Mouse (Mus musculus) midbrain, embryonic 12.5 days (tissue): ENCODE measurements around the gene Trp53inp2. TPM values are rescaled to one million over a fixed set of nuclear protein-coding genes. Genes with fewer than 3 reads are reported as not detected.

Experiments used
- ATAC-seq: fragments of 200-750 bp; cut with Nextera tagmentation; 2 replicates; pipeline ENCODE4 v1.8.0; 2017; ENCODE audit warnings: low read depth, moderate TSS enrichment, moderate library complexity; ENCODE audit not compliant: low FRiP score
- H3K27ac ChIP-seq: fragments of 300-500 bp; sonication (generic); replicated peaks from 2 replicates; pipeline ENCODE4 v1.5.1; 2016; ENCODE audit warnings: mild to moderate bottlenecking
- H3K27me3 ChIP-seq: fragments of 300-500 bp; sonication (generic); 2 replicates; pipeline ENCODE4 v1.6.1; 2016; ENCODE audit warnings: mild to moderate bottlenecking
- H3K36me3 ChIP-seq: fragments of 300-500 bp; sonication (generic); 2 replicates; pipeline ENCODE4 v1.6.1; 2016
- H3K4me1 ChIP-seq: fragments of 300-500 bp; sonication (generic); 2 replicates; pipeline ENCODE4 v1.6.1; 2016
- H3K4me2 ChIP-seq: fragments of 300-500 bp; sonication (generic); replicated peaks from 2 replicates; pipeline ENCODE4 v1.6.1; 2016; ENCODE audit warnings: mild to moderate bottlenecking, moderate library complexity
- H3K4me3 ChIP-seq: fragments of 300-500 bp; sonication (generic); 2 replicates; pipeline ENCODE4 v1.5.1; 2016; ENCODE audit warnings: mild to moderate bottlenecking
- H3K9ac ChIP-seq: fragments of 300-500 bp; sonication (generic); replicated peaks from 2 replicates; pipeline ENCODE4 v1.6.1; 2016; ENCODE audit warnings: mild to moderate bottlenecking, moderate library complexity
- H3K9me3 ChIP-seq: fragments of 300-500 bp; sonication (generic); 2 replicates; pipeline ENCODE4 v1.6.1; 2016; ENCODE audit warnings: mild to moderate bottlenecking
- WGBS: fragments of 180-500 bp; shearing (Covaris S2); methylation state at CpG from one replicate; pipeline ENCODE4 v1.1.7; 2016; 5-methylcytosine and 5-hydroxymethylcytosine counted together
- polyA plus RNA-seq: library from polyadenylated mRNA; unstranded; fragments of >200 nt; fragmentation: Nextera tagmentation; extraction: Ambion mirVana; gene quantifications from 2 replicates; pipeline ENCODE4 v1.2.1, GENCODE M21; 2016

The Trp53inp2 gene
- polyA plus RNA-seq, 1 experiment from 2014 or later, result 103 TPM

- no peak for ATAC-seq
- Histone ChIP-seq H3K36me3 (no peaks in the 10 kb centered on the region), H3K9me3 (no peaks in the 10 kb centered on the region), H3K4me2 (no peak overlapping the region), H3K4me3 (no peak overlapping the region), H3K4me1 (no peaks in the 10 kb centered on the region), H3K27ac (no peak overlapping the region), H3K27me3 (no peaks in the 10 kb centered on the region), H3K9ac (no peak overlapping the region)
- 74% methylated on average over 7 of the region's 7 CpGs for WGBS
These were observed 11.5 kb upstream of the Trp53inp2 start for GRCm38 (mm10) chr2:155369333-155369883.

- Histone ChIP-seq H3K27ac (no peak overlapping the region), H3K36me3 (no peaks in the 10 kb centered on the region), H3K4me3 (no peak overlapping the region), H3K4me2 (no peak overlapping the region), H3K9me3 (no peaks in the 10 kb centered on the region), H3K27me3 (no peaks in the 10 kb centered on the region), H3K4me1 (no peaks in the 10 kb centered on the region), H3K9ac (no peak overlapping the region)
- WGBS, result 73% methylated on average over 4 of the region's 4 CpGs
- no peak for ATAC-seq
These were observed 8.4 kb upstream of the Trp53inp2 start for GRCm38 (mm10) chr2:155372451-155372850.

- Histone ChIP-seq H3K27ac (no peak overlapping the region), H3K4me3 (no peak overlapping the region), H3K36me3 (no peaks in the 10 kb centered on the region), H3K4me2 (no peak overlapping the region), H3K9ac (no peak overlapping the region), H3K4me1 (no peaks in the 10 kb centered on the region), H3K9me3 (no peaks in the 10 kb centered on the region), H3K27me3 (no peaks in the 10 kb centered on the region)
- ATAC-seq, result no peak
- WGBS, result 81% methylated on average over 1 of the region's 1 CpGs
These were observed 7.6 kb upstream of the Trp53inp2 start for GRCm38 (mm10) chr2:155373302-155373701.

GRCm38 (mm10) chr2:155373886-155374285 is 7.0 kb upstream of the Trp53inp2 start:
- no peak overlapping the region for H3K4me2 ChIP-seq
- H3K4me3 ChIP-seq, result no peak overlapping the region
- H3K27ac ChIP-seq, result no peak overlapping the region
- H3K4me1 ChIP-seq, result no peaks in the 10 kb centered on the region
- H3K36me3 ChIP-seq, result no peaks in the 10 kb centered on the region
- no peak overlapping the region for H3K9ac ChIP-seq
- WGBS, result 73% methylated on average over 1 of the region's 1 CpGs
- no peak for ATAC-seq
- H3K9me3 ChIP-seq, result no peaks in the 10 kb centered on the region
- H3K27me3 ChIP-seq, result no peaks in the 10 kb centered on the region

GRCm38 (mm10) chr2:155374521-155374920 is 6.3 kb upstream of the Trp53inp2 start:
- H3K4me2 ChIP-seq, result no peak overlapping the region
- no peak overlapping the region for H3K4me3 ChIP-seq
- no peak overlapping the region for H3K27ac ChIP-seq
- peaks cover 6% of the 10 kb centered on the region for H3K27me3 ChIP-seq
- ATAC-seq, result no peak
- H3K4me1 ChIP-seq, result no peaks in the 10 kb centered on the region
- no peaks in the 10 kb centered on the region for H3K9me3 ChIP-seq
- no peak overlapping the region for H3K9ac ChIP-seq
- no peaks in the 10 kb centered on the region for H3K36me3 ChIP-seq

GRCm38 (mm10) chr2:155376191-155376590 is 4.7 kb upstream of the Trp53inp2 start:
- peaks cover 20% of the 10 kb centered on the region for H3K27me3 ChIP-seq
- no peak overlapping the region for H3K27ac ChIP-seq
- H3K4me3 ChIP-seq, result no peak overlapping the region
- no peak for ATAC-seq
- H3K4me2 ChIP-seq, result no peak overlapping the region
- H3K36me3 ChIP-seq, result no peaks in the 10 kb centered on the region
- peaks cover 6% of the 10 kb centered on the region for H3K4me1 ChIP-seq
- WGBS, result 79% methylated on average over 10 of the region's 10 CpGs
- H3K9ac ChIP-seq, result no peak overlapping the region
- no peaks in the 10 kb centered on the region for H3K9me3 ChIP-seq

GRCm38 (mm10) chr2:155381060-155381437 is 190 bp downstream of the Trp53inp2 start:
- peaks cover 20% of the 10 kb centered on the region for H3K27me3 ChIP-seq
- H3K27ac ChIP-seq, result peak overlapping the region; percentile 97
- peaks cover 10% of the 10 kb centered on the region; the same call in 1 of the 2 replicates for H3K36me3 ChIP-seq
- peak overlapping the region; percentile 86 for H3K9ac ChIP-seq
- no peaks in the 10 kb centered on the region for H3K9me3 ChIP-seq
- peak overlapping the region; percentile 58 for H3K4me2 ChIP-seq
- 1% methylated on average over 11 of the region's 11 CpGs for WGBS
- peaks cover 36% of the 10 kb centered on the region for H3K4me1 ChIP-seq
- ATAC-seq, result no peak
- peak overlapping the region; percentile 76 for H3K4me3 ChIP-seq

GRCm38 (mm10) chr2:155381643-155382331 is 928 bp downstream of the Trp53inp2 start:
- under 1% methylated on average over 67 of the region's 68 CpGs for WGBS

GRCm38 (mm10) chr2:155382332-155382700 is 1.5 kb downstream of the Trp53inp2 start:
- Histone ChIP-seq H3K4me3 (peak overlapping the region; percentile 76), H3K4me2 (peak overlapping the region; percentile 58), H3K9ac (peak overlapping the region; percentile 86), H3K27me3 (peaks cover 20% of the 10 kb centered on the region), H3K36me3 (peaks cover 21% of the 10 kb centered on the region), H3K27ac (peak overlapping the region; percentile 97), H3K4me1 (peaks cover 45% of the 10 kb centered on the region), H3K9me3 (no peaks in the 10 kb centered on the region)
- 16% methylated on average over 6 of the region's 6 CpGs for WGBS
- peak; percentile 24 for ATAC-seq

More at GRCm38 (mm10) chr2:155381643-155382331, 928 bp downstream of the Trp53inp2 start:
- ATAC-seq, result peak; percentile 92
- peaks cover 44% of the 10 kb centered on the region for H3K4me1 ChIP-seq
- H3K4me3 ChIP-seq, result peak overlapping the region; percentile 76
- H3K27ac ChIP-seq, result peak overlapping the region; percentile 97
- H3K36me3 ChIP-seq, result peaks cover 16% of the 10 kb centered on the region
- H3K27me3 ChIP-seq, result peaks cover 20% of the 10 kb centered on the region
- H3K4me2 ChIP-seq, result peak overlapping the region; percentile 58
- H3K9ac ChIP-seq, result peak overlapping the region; percentile 86
- H3K9me3 ChIP-seq, result no peaks in the 10 kb centered on the region

- H3K27me3 ChIP-seq, result peaks cover 20% of the 10 kb centered on the region
- H3K36me3 ChIP-seq, result peaks cover 27% of the 10 kb centered on the region
- H3K4me3 ChIP-seq, result peak overlapping the region; percentile 76
- H3K9me3 ChIP-seq, result no peaks in the 10 kb centered on the region
- no peak for ATAC-seq
- H3K9ac ChIP-seq, result peak overlapping the region; percentile 52
- peak overlapping the region; percentile 58 for H3K4me2 ChIP-seq
- WGBS, result 84% methylated on average over 2 of the region's 2 CpGs
- H3K27ac ChIP-seq, result no peak overlapping the region
- peaks cover 45% of the 10 kb centered on the region for H3K4me1 ChIP-seq
These were observed 2.1 kb downstream of the Trp53inp2 start for GRCm38 (mm10) chr2:155382791-155383438.

- Histone ChIP-seq H3K4me1 (peaks cover 45% of the 10 kb centered on the region), H3K9ac (0 out of 2 replicates have a peak overlapping the region, but pooled peaks have one; percentile 0), H3K27ac (no peak overlapping the region), H3K27me3 (peaks cover 9% of the 10 kb centered on the region), H3K9me3 (no peaks in the 10 kb centered on the region), H3K36me3 (peaks cover 46% of the 10 kb centered on the region), H3K4me3 (0 out of 2 replicates have a peak overlapping the region, but pooled peaks have one; percentile 6), H3K4me2 (peak overlapping the region; percentile 26; the same call in 1 of the 2 replicates)
- 22% methylated on average over 7 of the region's 7 CpGs for WGBS
- no peak for ATAC-seq
These were observed 4.2 kb downstream of the Trp53inp2 start for GRCm38 (mm10) chr2:155385090-155385489.
